Mouse (Mus musculus) spleen, adult 10 weeks (tissue): ENCODE data around the gene Krt1. TPM values are rescaled to one million over a fixed set of nuclear protein-coding genes. Genes with fewer than 3 reads are reported as not detected.

Source experiments
- polyA plus RNA-seq: library from polyadenylated mRNA; stranded (reverse); fragments of 350-450 nt; fragmentation: Illumina TruSeq; extraction: RNeasy Lipid Tissue Mini Kit (QIAGEN cat#74804); gene quantifications from one replicate; pipeline ENCODE4 v1.2.3, GENCODE M21; 2015; ENCODE audit warnings: low replicate concordance; ENCODE audit not compliant: insufficient read depth

Krt1 gene
- polyA plus RNA-seq, result 0.10 TPM

GRCm38 (mm10) chr15:101850694-101851093 lies at the start of gene Krt1:
Gene Krt1 (minus strand): TSS chr15:101850794.

GRCm38 (mm10) chr15:101892820-101893219 lies 42.2 kb upstream of the Krt1 start, which contains the start of gene Krt76:
Gene Krt76 (minus strand): TSS chr15:101892920.

GRCm38 (mm10) chr15:101869431-101869830 lies 18.8 kb upstream of the Krt1 start, which contains the start of gene Krt77:
Gene Krt77 (minus strand): TSS chr15:101869705.

GRCm38 (mm10) chr15:101817875-101818274 lies 32.7 kb downstream of the Krt1 start, which contains the start of gene Krt2:
Gene Krt2 (minus strand): TSS chr15:101818169.

GRCm38 (mm10) chr15:101802296-101802835 lies 48.2 kb downstream of the Krt1 start, which contains the start of gene Krt73:
Gene Krt73 (minus strand): TSS chr15:101802346.

Other genes with a start within 250 kb of the Krt1 start
- gene Gm5414, start 222.6 kb downstream of the Krt1 start, polyA plus RNA-seq, result not detected
- gene Gm5478, start 203.4 kb downstream of the Krt1 start, polyA plus RNA-seq, result not detected
- not detected for gene Krt6b, start 170.5 kb downstream of the Krt1 start, polyA plus RNA-seq
- gene Krt6a, start 156.5 kb downstream of the Krt1 start, polyA plus RNA-seq, result not detected
- not detected for gene Krt5, start 137.9 kb downstream of the Krt1 start, polyA plus RNA-seq
- not detected for gene Krt71, start 107.7 kb downstream of the Krt1 start, polyA plus RNA-seq
- not detected for gene Krt72, start 64.3 kb downstream of the Krt1 start, polyA plus RNA-seq
- gene Krt73, start 48.4 kb downstream of the Krt1 start, polyA plus RNA-seq, result not detected
- not detected for gene Krt2, start 32.6 kb downstream of the Krt1 start, polyA plus RNA-seq
- gene Krt77, start 18.9 kb upstream of the Krt1 start, polyA plus RNA-seq, result not detected
- not detected for gene Krt76, start 42.1 kb upstream of the Krt1 start, polyA plus RNA-seq
- gene Krt4, start 73.9 kb upstream of the Krt1 start, polyA plus RNA-seq, result not detected
- gene Krt79, start 89.5 kb upstream of the Krt1 start, polyA plus RNA-seq, result not detected
- not detected for gene Krt78, start 103.5 kb upstream of the Krt1 start, polyA plus RNA-seq
- 0.19 TPM for gene Krt8, start 153.7 kb upstream of the Krt1 start, polyA plus RNA-seq
- gene Krt18, start 177.4 kb upstream of the Krt1 start, polyA plus RNA-seq, result 0.17 TPM
- 272 TPM for gene Eif4b, start 223.0 kb upstream of the Krt1 start, polyA plus RNA-seq
- 51.0 TPM for gene Tns2, start 249.6 kb upstream of the Krt1 start, polyA plus RNA-seq